In genomic region chr2:30265767-30266253, GRCm38 (mm10) we compare ENCODE assay signal across 8 mouse cellular contexts. TPM values are rescaled to one million over a fixed set of nuclear protein-coding genes. Genes with fewer than 3 reads are reported as not detected.
A peak's percentile ranks its signal among the peaks of the same experiment; 100 is the strongest.
DNase-seq lines count a peak whose midpoint lies in the region; ATAC-seq and TF ChIP-seq lines count a peak whose summit lies in the region.

Gene Phyhd1 (plus strand): TSS chr2:30266203.

- peaks cover 49% of the 10 kb centered on the region for H3K36me3 ChIP-seq in G1E (replicated peaks)
- peaks cover 47% of the 10 kb centered on the region for H3K36me3 ChIP-seq in forebrain, embryonic 14.5 days (ENCODE audit: control insufficient read depth, insufficient read depth, low read length)
- H3K36me3 ChIP-seq in liver, embryonic 16.5 days (ENCODE audit: control insufficient read depth, insufficient read depth) = peaks cover 24% of the 10 kb centered on the region
- peaks cover 30% of the 10 kb centered on the region for H3K36me3 ChIP-seq in stomach, embryonic 14.5 days (ENCODE audit: control insufficient read depth, insufficient read depth, low read length)

- H3K4me1 ChIP-seq in G1E (ENCODE audit: insufficient read depth, low read depth, low read length) = peaks cover 68% of the 10 kb centered on the region
- peaks cover 15% of the 10 kb centered on the region; the same call in 1 of the 2 replicates for H3K4me1 ChIP-seq in forebrain, embryonic 14.5 days (ENCODE audit: control insufficient read depth, insufficient read depth, low read length)
- H3K4me1 ChIP-seq in liver, embryonic 16.5 days (ENCODE audit: control insufficient read depth, low read depth, low read length) = peaks cover 18% of the 10 kb centered on the region
- peaks cover 37% of the 10 kb centered on the region for H3K4me1 ChIP-seq in stomach, embryonic 14.5 days (ENCODE audit: control insufficient read depth, insufficient read depth, low read length)

- ATAC-seq in G1E (ENCODE audit: extremely low read depth, insufficient number of reproducible peaks, low FRiP score, poor library complexity, severe bottlenecking) = no peak
- ATAC-seq in forebrain, embryonic 14.5 days = no peak
- no peak for ATAC-seq in liver, embryonic 16.5 days (ENCODE audit: low read depth)
- no peak for ATAC-seq in stomach, embryonic 14.5 days (ENCODE audit: insufficient number of reproducible peaks, insufficient read depth, low FRiP score, low read depth)
- no peak for ATAC-seq in activated CD4-positive, CD25-positive, alpha-beta regulatory T cell, adult 4 months

- H3K27me3 ChIP-seq in G1E (ENCODE audit: insufficient read depth, low read length) = no peaks in the 10 kb centered on the region
- no peaks in the 10 kb centered on the region for H3K27me3 ChIP-seq in forebrain, embryonic 14.5 days (replicated peaks; ENCODE audit: control insufficient read depth, insufficient read depth, low read length)
- H3K27me3 ChIP-seq in liver, embryonic 16.5 days (ENCODE audit: control insufficient read depth, insufficient read depth, low read depth, low read length) = no peaks in the 10 kb centered on the region
- H3K27me3 ChIP-seq in stomach, embryonic 14.5 days (ENCODE audit: control insufficient read depth, insufficient read depth, low read length) = no peaks in the 10 kb centered on the region

- TF ChIP-seq CTCF in G1E (IDR thresholded peaks at IDR 0.05; ENCODE audit: low read depth, low read length) = no peak

- H3K9me3 ChIP-seq in G1E (replicated peaks) = no peaks in the 10 kb centered on the region
- H3K9me3 ChIP-seq in forebrain, embryonic 14.5 days (replicated peaks; ENCODE audit: control insufficient read depth, low read length) = no peaks in the 10 kb centered on the region
- no peaks in the 10 kb centered on the region for H3K9me3 ChIP-seq in liver, embryonic 16.5 days (replicated peaks; ENCODE audit: control insufficient read depth, low read length)
- H3K9me3 ChIP-seq in stomach, embryonic 14.5 days (ENCODE audit: control insufficient read depth, low read depth, low read length) = no peaks in the 10 kb centered on the region

- peak within 1 kb of the TSS; percentile 29; the same call in 1 of the 2 replicates for H3K9ac ChIP-seq in forebrain, embryonic 14.5 days (ENCODE audit: low read length)
- H3K9ac ChIP-seq in liver, embryonic 16.5 days (ENCODE audit: low read depth, low read length) = peak within 1 kb of the TSS; percentile 32; the same call in 1 of the 2 replicates
- H3K9ac ChIP-seq in stomach, embryonic 14.5 days (replicated peaks; ENCODE audit: low read depth, low read length) = no peak within 1 kb of the TSS; the same call in 1 of the 2 replicates

- H3K27ac ChIP-seq in forebrain, embryonic 14.5 days (ENCODE audit: low read depth, low read length) = peak within 1 kb of the TSS; percentile 69
- peak within 1 kb of the TSS; percentile 78 for H3K27ac ChIP-seq in liver, embryonic 16.5 days (ENCODE audit: low read length)
- H3K27ac ChIP-seq in stomach, embryonic 14.5 days (ENCODE audit: low read length) = peak within 1 kb of the TSS; percentile 94

- peak; percentile 35 for DNase-seq in G1E (ENCODE audit: low spot score)
- no peak for DNase-seq in adrenal gland, postnatal 4 days (ENCODE audit: low spot score in 2 of 2)
- DNase-seq in forebrain, embryonic 14.5 days (ENCODE audit: low spot score) = peak; percentile 31
- DNase-seq in heart, postnatal 10 days = peak; percentile 90 to 92
- DNase-seq in layer of hippocampus, adult 11-12 months (ENCODE audit: low spot score) = peak; percentile 86

- H3K4me3 ChIP-seq in G1E (ENCODE audit: low read depth, low read length) = peak within 1 kb of the TSS; percentile 42; the same call in 1 of the 2 replicates
- H3K4me3 ChIP-seq in forebrain, embryonic 14.5 days (ENCODE audit: low read depth, low read length) = no peak within 1 kb of the TSS
- H3K4me3 ChIP-seq in liver, embryonic 16.5 days (ENCODE audit: low read depth, low read length) = peak within 1 kb of the TSS; percentile 41
- H3K4me3 ChIP-seq in stomach, embryonic 14.5 days (ENCODE audit: low read depth, low read length) = peak within 1 kb of the TSS; percentile 6; the same call in 1 of the 2 replicates

- WGBS in forebrain, embryonic 14.5 days = 35% methylated on average over 5 of the region's 5 CpGs
- 53% methylated on average over 5 of the region's 5 CpGs for WGBS in liver, embryonic 16.5 days (ENCODE audit: insufficient replicate concordance)
- WGBS in stomach, embryonic 14.5 days = 44% methylated on average over 5 of the region's 5 CpGs

- H3K4me2 ChIP-seq in forebrain, embryonic 14.5 days (ENCODE audit: low read length) = no peak within 1 kb of the TSS
- H3K4me2 ChIP-seq in liver, embryonic 16.5 days (ENCODE audit: low read depth, low read length) = peak within 1 kb of the TSS; percentile 41
- peak within 1 kb of the TSS; percentile 40 for H3K4me2 ChIP-seq in stomach, embryonic 14.5 days (replicated peaks; ENCODE audit: low read depth, low read length)

- intact Hi-C loops in heart, postnatal 10 days (cut with DNase I) = loop anchor here (1.0 kb wide), 1 partner anchor 28 kb away; no protein-coding TSS in a partner anchor

RNA-seq across cellular contexts. Expression of gene Phyhd1, which starts in this region (rescaled TPM):
- total RNA-seq in G1E (2014; fragmentation: Nextera tagmentation) = 24.6 and 27.5 TPM in 2 replicates
- total RNA-seq in G1E (2017) = 0.66 and 0.93 TPM in 2 replicates
- 1.4 and 1.8 TPM in 2 replicates for polyA plus RNA-seq in G1E (2012)
- total RNA-seq in adrenal gland, postnatal 4 days (2021) = 10 to 100 TPM; 15.4 to 16.6 TPM
- 6.3 and 6.6 TPM in 2 replicates for polyA plus RNA-seq in forebrain, embryonic 14.5 days (2014; fragmentation: Nextera tagmentation; extraction: Ambion mirVana)
- total RNA-seq in heart, postnatal 10 days (2021) = 10 to 100 TPM; 26.3 to 29.3 TPM
- 14.4 and 16.0 TPM in 2 replicates for polyA plus RNA-seq in liver, embryonic 16.5 days (2015; fragmentation: Nextera tagmentation; extraction: Ambion mirVana)
- polyA plus RNA-seq in stomach, embryonic 14.5 days (2014; fragmentation: Nextera tagmentation; extraction: Ambion mirVana) = 16.2 and 17.6 TPM in 2 replicates
- polyA plus RNA-seq in activated CD4-positive, CD25-positive, alpha-beta regulatory T cell, adult 4 months (2017; shearing (Covaris generic)) = 1 to 10 TPM; 3.9 to 4.8 TPM

Comparison
In these comparisons a context has a peak if more than half of its experiments do, and no peak if none do; other contexts are left out.
1. DNase-seq: peak in G1E (single experiment), forebrain, embryonic 14.5 days (single experiment), heart, postnatal 10 days (2 of 2) and layer of hippocampus, adult 11-12 months (single experiment); none in adrenal gland, postnatal 4 days (0 of 2).
2. Peak in every context shown above with its lines, with median percentiles within 50 percentile points of each other: H3K27ac ChIP-seq.